Mouse (Mus musculus) limb, embryonic 11.5 days (tissue): ENCODE data around the gene Memo1. TPM values are rescaled to one million over a fixed set of nuclear protein-coding genes. Genes with fewer than 3 reads are reported as not detected.
"Not testable (repeated sequence)": the region's sequence is repeated elsewhere in the genome, so short reads cannot be mapped to it uniquely, and the experiment has no call there.

ENCODE experiments used
- ATAC-seq: fragments of 200-750 bp; cut with Nextera tagmentation; 2 replicates; pipeline ENCODE4 v1.8.0; 2017; ENCODE audit warnings: low read depth; ENCODE audit not compliant: insufficient number of reproducible peaks, low FRiP score, low TSS enrichment
- DNase-seq: peaks from one replicate; pipeline ENCODE4 v3.0.0-alpha.2; 2015; ENCODE audit warnings: low spot score
- H3K27ac ChIP-seq: fragments of 300-500 bp; sonication (generic); replicated peaks from 2 replicates; pipeline ENCODE4 v1.5.1; 2014; ENCODE audit warnings: low read depth, mild to moderate bottlenecking, low read length
- H3K27me3 ChIP-seq: fragments of 300-500 bp; sonication (generic); 2 replicates; pipeline ENCODE4 v1.6.1; 2014; ENCODE audit warnings: mild to moderate bottlenecking, low read length, mixed read lengths; ENCODE audit not compliant: control insufficient read depth, insufficient read depth
- H3K36me3 ChIP-seq: fragments of 300-500 bp; sonication (generic); 2 replicates; pipeline ENCODE4 v1.6.1; 2014; ENCODE audit warnings: mild to moderate bottlenecking, low read length, moderate library complexity, mixed read lengths; ENCODE audit not compliant: control insufficient read depth, insufficient read depth
- H3K4me1 ChIP-seq: fragments of 300-500 bp; sonication (generic); 2 replicates; pipeline ENCODE4 v1.6.1; 2014; ENCODE audit warnings: low read length, mixed read lengths; ENCODE audit not compliant: control insufficient read depth, insufficient read depth
- H3K4me2 ChIP-seq: fragments of 300-500 bp; sonication (generic); 2 replicates; pipeline ENCODE4 v1.6.1; 2014; ENCODE audit warnings: low read depth, mild to moderate bottlenecking, moderate library complexity; ENCODE audit not compliant: severe bottlenecking
- H3K4me3 ChIP-seq: fragments of 300-500 bp; sonication (generic); 2 replicates; pipeline ENCODE4 v1.5.1; 2014; ENCODE audit warnings: low read depth, low read length
- H3K9ac ChIP-seq: fragments of 300-500 bp; sonication (generic); 2 replicates; pipeline ENCODE4 v1.6.1; 2014; ENCODE audit warnings: mild to moderate bottlenecking, low read length
- H3K9me3 ChIP-seq: fragments of 300-500 bp; sonication (generic); 2 replicates; pipeline ENCODE4 v1.6.1; 2016; ENCODE audit warnings: low read length; ENCODE audit not compliant: control insufficient read depth
- WGBS: fragments of 180-500 bp; shearing (Covaris S2); extraction: QIAGEN DNeasy Blood & Tissue Kit; methylation state at CpG from one replicate; pipeline ENCODE4 v1.1.7; 2014; 5-methylcytosine and 5-hydroxymethylcytosine counted together
- polyA plus RNA-seq: library from polyadenylated mRNA; unstranded; fragments of >200 nt; fragmentation: Nextera tagmentation; extraction: Ambion mirVana; gene quantifications from 2 replicates; pipeline ENCODE4 v1.2.1, GENCODE M21; 2014

Memo1 gene
- polyA plus RNA-seq = 89.2 and 94.3 TPM in 2 replicates

- Histone ChIP-seq H3K27ac (peak within 1 kb of the TSS; percentile 96), H3K4me2 (peak within 1 kb of the TSS; percentile 57), H3K4me3 (peak within 1 kb of the TSS; percentile 90), H3K36me3 (no peaks in the 10 kb centered on the region; the same call in 1 of the 2 replicates), H3K4me1 (0 out of 2 replicates have a peak, but pooled peaks cover 5% of the 10 kb centered on the region), H3K9me3 (no peaks in the 10 kb centered on the region), H3K27me3 (no peaks in the 10 kb centered on the region), H3K9ac (peak within 1 kb of the TSS; percentile 96)
- under 1% methylated on average over 67 of the region's 110 CpGs for WGBS
- DNase-seq = peak; percentile 86
- peak; percentile 82 for ATAC-seq
Observed at GRCm38 (mm10) chr17:74295026-74295970, at the start of gene Memo1. Gene Memo1 (minus strand): TSS chr17:74295521.

GRCm38 (mm10) chr17:74341151-74341550 is 45.8 kb upstream of the Memo1 start:
- 0 out of 2 replicates have a peak overlapping the region, but pooled peaks have one; percentile 15 for H3K4me2 ChIP-seq
- DNase-seq = no peak

GRCm38 (mm10) chr17:74338937-74339804 is 43.9 kb upstream of the Memo1 start, which contains the start of gene Spast:
Gene Spast (plus strand): TSS chr17:74338987.
- Histone ChIP-seq H3K4me2 (peak within 1 kb of the TSS; percentile 77), H3K36me3 (no peaks in the 10 kb centered on the region), H3K27me3 (no peaks in the 10 kb centered on the region), H3K4me1 (peaks cover 13% of the 10 kb centered on the region; the same call in 1 of the 2 replicates), H3K4me3 (peak within 1 kb of the TSS; percentile 99), H3K9ac (peak within 1 kb of the TSS; percentile 94), H3K27ac (peak within 1 kb of the TSS; percentile 89), H3K9me3 (no peaks in the 10 kb centered on the region)
- under 1% methylated on average over 71 of the region's 90 CpGs for WGBS
- ATAC-seq (peak; percentile 84), DNase-seq (no peak)

More at GRCm38 (mm10) chr17:74341151-74341550, 45.8 kb upstream of the Memo1 start:
- H3K27ac ChIP-seq = no peak overlapping the region
- no peaks in the 10 kb centered on the region for H3K9me3 ChIP-seq
- no peaks in the 10 kb centered on the region for H3K27me3 ChIP-seq
- H3K4me3 ChIP-seq = no peak overlapping the region
- WGBS = 82% methylated on average over 5 of the region's 5 CpGs
- peaks cover 13% of the 10 kb centered on the region; the same call in 1 of the 2 replicates for H3K4me1 ChIP-seq
- no peak overlapping the region for H3K9ac ChIP-seq
- no peak for ATAC-seq
- no peaks in the 10 kb centered on the region for H3K36me3 ChIP-seq

DNA sequence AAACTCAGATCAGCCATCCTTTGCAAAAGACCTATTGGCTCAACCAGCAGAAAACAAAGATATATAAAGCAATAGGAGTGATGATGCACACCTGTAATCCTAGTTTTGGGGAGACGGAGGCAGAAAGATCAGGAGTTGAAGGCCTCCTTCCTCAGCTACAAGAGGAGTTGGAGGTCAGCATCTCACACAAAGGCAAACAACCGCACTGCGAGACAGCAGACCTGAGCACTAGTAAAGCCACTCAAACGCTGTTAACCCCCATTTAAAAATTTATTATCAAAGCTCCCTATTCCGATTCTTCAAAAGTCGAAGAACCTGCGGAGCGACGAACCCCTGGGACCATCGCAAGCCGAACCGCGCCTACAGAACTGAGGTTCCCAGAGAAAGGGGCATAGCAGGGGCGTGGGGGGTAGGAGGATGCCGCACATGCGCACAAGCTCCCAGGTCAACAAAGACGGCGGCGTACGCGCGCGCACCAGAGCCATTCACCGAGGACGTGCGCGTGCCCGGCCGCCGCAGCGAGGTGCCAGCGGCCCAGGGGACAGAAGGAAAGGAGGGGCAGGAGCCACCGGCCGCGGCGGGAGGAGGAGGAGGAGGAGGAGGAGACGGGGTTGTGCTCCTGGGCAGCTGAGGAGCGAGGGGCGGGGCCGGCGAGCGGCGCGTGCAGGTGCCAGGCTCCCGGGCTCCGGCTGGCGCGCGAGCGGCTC is 43.1 kb upstream of the Memo1 start:
- Histone ChIP-seq H3K4me3 (peak overlapping the region; percentile 99), H3K27me3 (no peaks in the 10 kb centered on the region), H3K9ac (peak overlapping the region; percentile 94), H3K4me1 (peaks cover 13% of the 10 kb centered on the region; the same call in 1 of the 2 replicates), H3K27ac (peak overlapping the region; percentile 89), H3K4me2 (peak overlapping the region; percentile 77), H3K9me3 (no peaks in the 10 kb centered on the region), H3K36me3 (no peaks in the 10 kb centered on the region)
- DNase-seq (peak; percentile 98), ATAC-seq (peak; percentile 95)
- under 1% methylated on average over 33 of the region's 50 CpGs for WGBS

GRCm38 (mm10) chr17:74331049-74331676 is 35.8 kb upstream of the Memo1 start:
- no peak for DNase-seq
- Histone ChIP-seq H3K27ac (no peak overlapping the region), H3K27me3 (no peaks in the 10 kb centered on the region), H3K9me3 (no peaks in the 10 kb centered on the region), H3K36me3 (no peaks in the 10 kb centered on the region), H3K4me3 (no peak overlapping the region), H3K4me1 (no peaks in the 10 kb centered on the region), H3K4me2 (no peak overlapping the region), H3K9ac (no peak overlapping the region)
- ATAC-seq = no peak
- 87% methylated on average over 9 of the region's 9 CpGs for WGBS

DNA sequence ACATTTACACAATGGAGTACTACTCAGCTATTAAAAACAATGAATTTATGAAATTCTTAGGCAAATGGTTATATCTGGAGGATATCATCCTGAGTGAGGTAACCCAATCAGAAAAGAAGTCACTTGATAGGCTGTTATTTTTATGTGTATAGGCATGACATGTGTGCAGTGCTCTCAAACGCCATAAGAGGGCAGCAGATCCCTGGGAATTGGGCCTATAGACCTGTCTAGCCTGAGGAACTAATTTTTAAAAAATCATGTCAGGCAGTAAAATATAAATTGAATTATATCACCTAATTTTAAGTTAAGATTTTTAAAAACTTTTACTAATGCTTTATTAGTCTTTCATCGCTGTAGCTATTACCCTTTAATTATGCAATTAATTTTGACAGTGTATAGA is 32.8 kb upstream of the Memo1 start:
- not testable (repeated sequence) for H3K4me2 ChIP-seq, H3K36me3 ChIP-seq, H3K4me3 ChIP-seq, ATAC-seq, H3K27ac ChIP-seq, H3K4me1 ChIP-seq, H3K9ac ChIP-seq, H3K27me3 ChIP-seq, H3K9me3 ChIP-seq
- DNase-seq = peak; percentile 73
- 40% methylated on average over 2 of the region's 2 CpGs for WGBS

DNA sequence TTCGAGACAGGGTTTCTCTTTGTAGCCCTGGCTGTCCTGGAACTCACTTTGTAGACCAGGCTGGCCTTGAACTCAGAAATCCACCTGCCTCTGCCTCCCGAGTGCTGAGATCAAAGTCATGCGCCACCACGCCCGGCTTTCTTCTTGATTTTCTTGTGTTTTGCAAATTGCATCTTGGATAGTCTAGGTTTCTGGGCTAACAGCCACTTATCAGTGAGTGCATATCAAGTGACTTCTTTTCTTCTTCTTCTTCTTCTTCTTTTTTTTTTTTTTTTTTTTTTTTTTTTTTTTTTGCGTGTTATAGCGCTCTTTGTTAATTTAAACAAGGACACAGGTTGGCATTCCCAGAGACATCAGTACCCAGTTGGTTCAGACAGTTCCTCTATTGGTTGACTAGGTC is 31.9 kb upstream of the Memo1 start:
- H3K4me2 ChIP-seq, H3K4me1 ChIP-seq, H3K27ac ChIP-seq, ATAC-seq, H3K27me3 ChIP-seq, H3K4me3 ChIP-seq, DNase-seq, H3K9ac ChIP-seq, H3K36me3 ChIP-seq, H3K9me3 ChIP-seq: not testable (repeated sequence)
- 90% methylated on average over 7 of the region's 7 CpGs for WGBS
